Mouse (Mus musculus) heart, embryonic 12.5 days (tissue): ENCODE data around the gene Mtif2. TPM values are rescaled to one million over a fixed set of nuclear protein-coding genes. Genes with fewer than 3 reads are reported as not detected.
"Not testable (repeated sequence)": the region's sequence is repeated elsewhere in the genome, so short reads cannot be mapped to it uniquely, and the experiment has no call there.

Experiments used
- ATAC-seq: fragments of 200-750 bp; cut with Nextera tagmentation; 2 replicates; pipeline ENCODE4 v1.8.0; 2017; ENCODE audit warnings: moderate TSS enrichment, moderate library complexity; ENCODE audit not compliant: insufficient number of reproducible peaks, low FRiP score
- H3K27ac ChIP-seq: fragments of 300-500 bp; sonication (generic); 2 replicates; pipeline ENCODE4 v1.5.1; 2016; ENCODE audit warnings: mild to moderate bottlenecking, moderate library complexity; ENCODE audit not compliant: poor library complexity, severe bottlenecking
- H3K27me3 ChIP-seq: fragments of 300-500 bp; sonication (generic); replicated peaks from 2 replicates; pipeline ENCODE4 v1.6.1; 2016; ENCODE audit warnings: mild to moderate bottlenecking, moderate library complexity
- H3K36me3 ChIP-seq: fragments of 300-500 bp; sonication (generic); 2 replicates; pipeline ENCODE4 v1.6.1; 2016; ENCODE audit warnings: mild to moderate bottlenecking, moderate library complexity
- H3K4me1 ChIP-seq: fragments of 300-500 bp; sonication (generic); replicated peaks from 2 replicates; pipeline ENCODE4 v1.6.1; 2016; ENCODE audit warnings: mild to moderate bottlenecking
- H3K4me2 ChIP-seq: fragments of 300-500 bp; sonication (generic); 2 replicates; pipeline ENCODE4 v1.6.1; 2016; ENCODE audit warnings: mild to moderate bottlenecking, moderate library complexity
- H3K4me3 ChIP-seq: fragments of 300-500 bp; sonication (generic); 2 replicates; pipeline ENCODE4 v1.5.1; 2016; ENCODE audit warnings: mild to moderate bottlenecking
- H3K9ac ChIP-seq: fragments of 300-500 bp; sonication (generic); 2 replicates; pipeline ENCODE4 v1.6.1; 2016; ENCODE audit warnings: mild to moderate bottlenecking, moderate library complexity
- H3K9me3 ChIP-seq: fragments of 300-500 bp; sonication (generic); replicated peaks from 2 replicates; pipeline ENCODE4 v1.6.1; 2016; ENCODE audit warnings: mild to moderate bottlenecking, moderate library complexity
- WGBS: fragments of 180-500 bp; shearing (Covaris S2); methylation state at CpG from one replicate; pipeline ENCODE4 v1.1.7; 2016; 5-methylcytosine and 5-hydroxymethylcytosine counted together
- polyA plus RNA-seq: library from polyadenylated mRNA; unstranded; fragments of >200 nt; fragmentation: Nextera tagmentation; extraction: Ambion mirVana; gene quantifications from 2 replicates; pipeline ENCODE4 v1.2.1, GENCODE M21; 2016

The Mtif2 gene
- polyA plus RNA-seq, 1 experiment from 2014 or later, result 39.4 TPM

DNA sequence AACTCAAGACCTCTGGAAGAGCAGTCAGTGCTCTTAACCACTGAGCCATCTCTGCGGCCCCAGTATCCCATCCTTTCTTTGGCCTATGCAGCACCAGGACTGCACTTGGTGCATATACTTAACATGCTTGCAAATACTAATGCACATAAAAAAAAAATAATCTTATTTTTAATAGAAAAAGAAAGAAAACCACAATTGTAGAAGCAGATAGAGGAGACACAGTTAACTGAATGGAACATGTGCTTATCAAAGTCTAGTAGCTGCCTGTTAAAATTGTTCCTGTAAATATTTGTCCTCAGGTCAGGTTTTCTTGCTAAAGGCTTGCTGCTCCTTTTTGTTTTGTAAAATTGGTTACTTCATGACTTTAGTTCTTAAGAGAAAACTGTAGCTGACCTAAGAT is 12.0 kb downstream of the Mtif2 start:
- Histone ChIP-seq H3K4me3 (no peak overlapping the region), H3K27me3 (no peaks in the 10 kb centered on the region)

DNA sequence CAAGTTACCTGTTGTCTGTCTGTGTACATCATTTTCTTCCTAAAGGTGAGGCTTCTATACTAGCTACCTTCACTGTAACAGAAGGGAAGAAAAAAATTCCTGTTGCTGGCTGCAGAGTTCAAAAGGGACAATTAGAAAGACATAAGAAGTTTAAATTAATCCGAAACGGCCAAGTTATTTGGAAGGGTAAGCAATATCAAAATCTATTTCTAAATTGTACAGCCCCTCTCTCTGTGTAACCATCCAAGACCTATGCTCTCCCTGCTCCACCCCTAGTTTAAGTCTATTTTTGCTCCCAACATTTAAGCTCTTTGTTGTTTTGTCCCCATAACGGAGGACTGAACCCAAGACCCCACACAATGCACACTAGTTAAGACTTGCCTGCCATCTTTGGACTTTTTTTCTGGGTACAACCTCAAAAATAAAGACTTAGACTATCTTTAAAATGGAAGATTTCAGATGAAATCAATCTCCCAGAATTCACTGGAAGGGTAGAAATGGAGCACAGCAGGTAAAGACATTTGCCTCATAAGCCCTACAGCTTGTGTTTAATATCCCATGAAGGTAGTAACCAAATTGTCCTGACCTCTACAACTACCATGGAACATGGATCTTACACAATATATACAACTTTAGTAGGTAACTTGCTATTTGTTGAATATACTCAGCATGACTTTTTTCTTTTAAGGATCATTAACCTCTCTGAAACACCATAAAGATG is 18.2 kb downstream of the Mtif2 start:
- Histone ChIP-seq H3K4me1 (peaks cover 14% of the 10 kb centered on the region), H3K4me3 (no peak overlapping the region), H3K27ac (no peak overlapping the region), H3K9me3 (no peaks in the 10 kb centered on the region), H3K27me3 (no peaks in the 10 kb centered on the region), H3K4me2 (no peak overlapping the region), H3K9ac (no peak overlapping the region), H3K36me3 (peaks cover 53% of the 10 kb centered on the region)
- WGBS, result 89% methylated on average over 3 of the region's 3 CpGs
- no peak for ATAC-seq

More for the DNA sequence above, 12.0 kb downstream of the Mtif2 start:
- Histone ChIP-seq H3K27ac (no peak overlapping the region), H3K9ac (no peak overlapping the region), H3K4me1 (no peaks in the 10 kb centered on the region), H3K4me2 (no peak overlapping the region), H3K9me3 (no peaks in the 10 kb centered on the region), H3K36me3 (peaks cover 66% of the 10 kb centered on the region)
- ATAC-seq, result no peak
- WGBS, result 92% methylated on average over 1 of the region's 1 CpGs

DNA sequence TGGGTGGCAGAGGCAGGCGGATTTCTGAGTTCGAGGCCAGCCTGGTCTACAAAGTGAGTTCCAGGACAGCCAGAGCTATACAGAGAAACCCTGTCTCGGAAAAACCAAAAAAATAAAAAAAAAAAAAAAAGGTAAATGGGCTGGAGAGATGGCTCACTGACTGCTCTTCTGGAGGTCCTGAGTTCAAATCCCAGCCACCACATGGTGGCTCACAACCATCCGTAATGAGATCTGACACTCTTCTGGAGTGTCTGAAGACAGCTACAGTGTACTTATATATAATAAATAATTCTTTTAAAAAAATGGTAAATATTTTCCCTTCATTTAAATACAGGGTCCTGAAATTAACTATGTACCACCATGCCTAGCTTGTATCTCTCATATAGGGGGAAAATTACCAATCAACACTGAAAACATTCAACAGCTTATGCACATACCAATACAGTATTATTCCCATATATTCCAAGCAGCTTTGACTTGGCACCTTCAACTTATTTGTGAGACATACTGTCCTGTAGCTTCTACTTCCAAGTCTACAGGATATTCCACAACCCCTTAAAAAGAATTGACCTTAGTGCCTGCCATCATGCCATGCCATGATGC is 19.0 kb downstream of the Mtif2 start:
- not testable (repeated sequence) for ATAC-seq
- WGBS, result 85% methylated on average over 4 of the region's 4 CpGs

DNA sequence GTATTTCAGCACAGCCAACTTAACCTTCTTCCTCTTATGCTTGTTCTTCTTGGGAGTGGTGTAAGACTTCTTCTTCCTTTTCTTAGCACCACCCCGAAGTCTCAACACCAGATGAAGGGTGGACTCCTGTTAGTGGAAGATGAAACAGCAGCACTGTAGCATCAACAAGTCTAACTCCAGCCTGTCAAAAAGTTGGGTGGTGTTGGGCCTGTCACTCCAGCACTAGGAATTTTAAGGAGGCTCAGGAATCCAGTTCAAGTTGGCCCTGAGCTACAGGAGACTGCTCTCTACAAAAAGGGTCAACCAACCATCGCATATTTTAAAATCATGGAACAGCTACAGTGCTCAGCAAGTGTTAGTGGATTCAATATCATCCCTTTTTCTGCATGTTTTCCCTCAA is 20.1 kb downstream of the Mtif2 start:
- WGBS, result 82% methylated on average over 2 of the region's 2 CpGs
- peak overlapping the region; percentile 86; the same call in 1 of the 2 replicates for H3K4me3 ChIP-seq

More for the DNA sequence above, 19.0 kb downstream of the Mtif2 start:
- H3K4me3 ChIP-seq, H3K4me2 ChIP-seq, H3K27me3 ChIP-seq, H3K9me3 ChIP-seq, H3K9ac ChIP-seq, H3K27ac ChIP-seq: not testable (repeated sequence)
- peaks cover 51% of the 10 kb centered on the region for H3K36me3 ChIP-seq
- peaks cover 14% of the 10 kb centered on the region for H3K4me1 ChIP-seq

DNA sequence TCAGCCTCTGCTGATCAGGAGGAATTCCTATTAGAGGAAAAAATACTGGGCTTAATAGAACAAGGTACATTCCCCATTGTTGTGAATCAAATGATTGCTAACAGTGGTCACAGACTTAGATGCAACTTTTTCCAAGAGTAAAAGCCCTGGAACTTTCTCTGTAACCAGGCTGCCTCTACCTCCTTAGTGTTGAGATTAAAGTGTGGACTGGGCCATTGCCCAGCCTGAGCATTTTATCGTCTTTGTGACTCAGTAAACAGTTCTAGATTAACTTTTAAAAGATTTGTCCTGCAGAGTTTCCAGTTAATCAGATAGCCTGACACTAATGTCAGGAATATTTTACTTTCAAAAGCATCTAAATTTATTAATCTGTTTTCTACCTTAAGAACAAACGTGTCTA is 20.6 kb downstream of the Mtif2 start:
- WGBS, result 14% methylated on average over 2 of the region's 2 CpGs
- H3K27ac ChIP-seq, result peak overlapping the region; percentile 27; the same call in 1 of the 2 replicates
- no peaks in the 10 kb centered on the region for H3K9me3 ChIP-seq
- peak overlapping the region; percentile 86 for H3K4me3 ChIP-seq
- peak overlapping the region; percentile 82 for H3K4me2 ChIP-seq
- peaks cover 14% of the 10 kb centered on the region for H3K4me1 ChIP-seq
- H3K36me3 ChIP-seq, result peaks cover 40% of the 10 kb centered on the region
- ATAC-seq, result no peak
- no peaks in the 10 kb centered on the region for H3K27me3 ChIP-seq
- H3K9ac ChIP-seq, result peak overlapping the region; percentile 87

More for the DNA sequence above, 20.1 kb downstream of the Mtif2 start:
- Histone ChIP-seq H3K9ac (peak overlapping the region; percentile 87), H3K27ac (peak overlapping the region; percentile 27; the same call in 1 of the 2 replicates), H3K4me1 (peaks cover 14% of the 10 kb centered on the region), H3K4me2 (peak overlapping the region; percentile 82), H3K36me3 (peaks cover 44% of the 10 kb centered on the region)
- not testable (repeated sequence) for H3K27me3 ChIP-seq, ATAC-seq, H3K9me3 ChIP-seq

DNA sequence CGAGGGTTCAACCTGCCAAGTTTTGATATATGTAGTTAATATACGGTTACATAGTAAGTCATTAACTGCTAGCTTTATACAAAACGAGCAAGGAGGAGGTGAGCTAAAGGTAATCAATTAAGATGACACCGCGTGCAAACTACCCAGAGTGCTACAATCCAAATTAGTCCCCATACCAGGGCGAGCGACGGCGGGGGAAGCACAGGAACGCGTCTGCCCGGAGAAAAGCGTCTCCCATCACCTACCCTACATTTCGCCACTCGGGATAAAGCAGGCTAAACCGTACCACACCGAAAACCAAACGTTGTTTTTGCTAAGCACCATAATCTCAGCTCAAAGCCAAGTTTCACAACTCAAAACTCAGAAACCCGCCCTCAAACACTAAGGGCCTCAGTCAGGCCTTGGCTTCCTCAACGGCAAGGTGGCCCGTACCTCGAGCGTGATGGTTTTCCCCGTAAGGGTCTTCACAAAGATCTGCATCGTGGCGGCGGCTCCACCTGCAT is 21.1 kb downstream of the Mtif2 start:
- peak; percentile 27; the same call in 1 of the 2 replicates for ATAC-seq
- peak overlapping the region; percentile 82 for H3K4me2 ChIP-seq
- H3K36me3 ChIP-seq, result peaks cover 37% of the 10 kb centered on the region
- peak overlapping the region; percentile 87 for H3K9ac ChIP-seq
- H3K27ac ChIP-seq, result peak overlapping the region; percentile 73
- no peaks in the 10 kb centered on the region for H3K9me3 ChIP-seq
- peak overlapping the region; percentile 86 for H3K4me3 ChIP-seq
- H3K27me3 ChIP-seq, result no peaks in the 10 kb centered on the region
- H3K4me1 ChIP-seq, result peaks cover 14% of the 10 kb centered on the region
- WGBS, result under 1% methylated on average over 27 of the region's 27 CpGs

DNA sequence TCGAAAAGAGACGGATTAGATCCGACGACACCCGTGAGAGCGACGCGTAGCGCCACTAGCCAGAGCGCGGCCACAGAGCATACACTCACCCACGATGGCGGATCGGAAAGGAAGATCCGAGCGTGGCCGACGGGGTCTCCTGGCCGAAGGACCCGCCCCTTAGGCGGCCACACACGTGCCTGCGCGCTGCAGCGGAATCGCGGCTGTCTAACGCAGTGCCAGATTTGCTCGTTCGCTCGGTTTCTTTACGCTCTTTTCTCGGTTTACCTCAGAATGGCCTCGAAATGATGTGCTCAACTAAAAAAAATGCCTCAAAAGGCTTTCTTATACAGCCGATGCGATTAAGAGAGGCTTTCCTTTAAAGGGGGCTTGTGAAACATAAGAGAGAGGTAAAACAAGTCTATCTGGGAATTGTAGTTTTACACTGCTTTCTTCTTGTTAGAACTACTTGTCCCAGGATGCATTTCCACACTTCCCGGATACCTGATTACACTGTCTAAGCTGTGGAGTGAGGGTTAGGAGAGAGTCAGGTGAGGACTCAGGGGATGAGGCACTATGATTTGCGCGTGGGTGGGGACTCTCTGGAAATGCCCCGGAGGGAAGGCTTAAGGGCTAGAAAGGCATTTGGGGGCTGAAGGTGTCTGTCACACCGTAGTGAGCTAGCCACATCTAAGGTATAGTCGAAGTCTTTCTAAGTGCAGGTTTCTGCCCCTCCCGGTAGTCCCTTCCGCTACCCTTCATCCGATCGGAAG is 21.7 kb downstream of the Mtif2 start, which contains the start of the genes Clhc1 and Rps27a:
Gene Clhc1 (plus strand): TSS at position 199 of the 752 bp plus-strand sequence.
Gene Rps27a (minus strand): TSS at position 358 of the 752 bp plus-strand sequence.
- Histone ChIP-seq H3K27ac (peak within 1 kb of the TSS; percentile 73), H3K4me3 (peak within 1 kb of the TSS; percentile 86), H3K9me3 (no peaks in the 10 kb centered on the region), H3K4me1 (peaks cover 14% of the 10 kb centered on the region), H3K9ac (peak within 1 kb of the TSS; percentile 87), H3K36me3 (peaks cover 32% of the 10 kb centered on the region), H3K27me3 (no peaks in the 10 kb centered on the region), H3K4me2 (peak within 1 kb of the TSS; percentile 82)
- peak; percentile 98 for ATAC-seq
- WGBS, result under 1% methylated on average over 46 of the region's 46 CpGs

DNA sequence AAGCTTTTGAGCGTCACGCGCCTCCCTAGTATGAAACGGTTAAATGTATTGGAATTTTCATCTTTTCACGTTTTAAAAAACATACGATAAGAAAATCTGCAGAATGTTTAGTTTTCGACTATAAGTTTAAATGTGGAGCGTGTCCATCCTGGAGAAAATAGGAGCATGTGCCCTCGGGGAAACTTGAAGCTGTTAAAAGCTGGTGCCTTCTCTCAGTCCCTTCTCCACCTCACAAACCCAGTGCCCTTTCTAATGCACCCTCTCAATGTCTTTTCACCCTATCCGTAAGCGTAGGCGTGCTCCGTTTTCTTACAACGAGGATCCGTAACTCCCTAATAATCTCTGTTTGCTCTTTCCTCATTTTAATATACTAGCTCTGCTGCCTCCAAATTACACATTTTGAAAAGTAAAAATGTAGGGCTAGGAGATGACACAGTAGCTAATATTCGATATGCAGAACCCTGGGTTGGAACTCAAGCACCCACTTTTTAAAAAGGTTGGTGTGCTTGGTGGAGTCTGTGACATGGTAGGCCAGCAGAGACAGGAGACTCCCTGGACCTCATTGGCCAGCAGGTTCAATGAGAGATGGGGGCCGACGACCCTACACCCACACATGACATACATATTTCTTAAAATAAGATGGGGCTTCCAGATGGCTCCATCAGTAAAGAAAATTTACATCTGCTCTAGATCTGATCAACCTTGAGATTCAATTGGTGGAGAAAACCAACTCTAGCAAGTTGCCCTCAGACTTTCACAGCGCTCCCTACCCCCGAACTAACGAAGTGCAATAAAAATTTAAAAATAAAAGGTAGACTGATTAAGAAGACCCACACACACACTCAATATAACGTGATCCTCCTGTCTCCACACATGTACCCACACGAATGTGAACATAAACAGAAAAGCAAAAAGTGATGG is 22.6 kb downstream of the Mtif2 start:
- WGBS, result 25% methylated on average over 23 of the region's 23 CpGs

DNA sequence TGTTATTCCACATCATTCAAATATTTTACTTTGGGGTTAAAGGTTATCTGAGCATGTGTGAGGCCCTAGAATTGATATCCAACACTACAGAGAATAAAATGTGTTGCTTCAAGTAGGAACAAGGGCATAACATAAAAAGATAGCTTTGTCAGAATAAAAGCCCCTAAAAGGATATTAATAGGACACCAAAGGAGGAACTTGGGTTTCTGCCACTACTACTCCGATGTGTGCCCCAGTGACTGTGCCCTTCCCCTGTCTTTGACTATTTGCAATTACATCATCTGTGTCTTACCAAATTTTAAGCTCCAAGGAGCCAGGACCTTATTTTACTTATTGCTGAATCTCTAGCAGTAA is 23.2 kb downstream of the Mtif2 start:
- Histone ChIP-seq H3K9me3 (no peaks in the 10 kb centered on the region), H3K36me3 (peaks cover 22% of the 10 kb centered on the region), H3K27me3 (no peaks in the 10 kb centered on the region), H3K4me3 (no peak overlapping the region), H3K4me1 (peaks cover 14% of the 10 kb centered on the region), H3K9ac (no peak overlapping the region), H3K27ac (no peak overlapping the region), H3K4me2 (no peak overlapping the region)
- WGBS, result 93% methylated on average over 1 of the region's 1 CpGs
- ATAC-seq, result no peak

More for the DNA sequence above, 22.6 kb downstream of the Mtif2 start:
- peak overlapping the region; percentile 73 for H3K27ac ChIP-seq
- H3K4me3 ChIP-seq, result peak overlapping the region; percentile 86
- no peaks in the 10 kb centered on the region for H3K27me3 ChIP-seq
- ATAC-seq, result no peak
- peaks cover 14% of the 10 kb centered on the region for H3K4me1 ChIP-seq
- no peaks in the 10 kb centered on the region for H3K9me3 ChIP-seq
- peak overlapping the region; percentile 78 for H3K9ac ChIP-seq
- H3K4me2 ChIP-seq, result peak overlapping the region; percentile 82
- H3K36me3 ChIP-seq, result peaks cover 28% of the 10 kb centered on the region

DNA sequence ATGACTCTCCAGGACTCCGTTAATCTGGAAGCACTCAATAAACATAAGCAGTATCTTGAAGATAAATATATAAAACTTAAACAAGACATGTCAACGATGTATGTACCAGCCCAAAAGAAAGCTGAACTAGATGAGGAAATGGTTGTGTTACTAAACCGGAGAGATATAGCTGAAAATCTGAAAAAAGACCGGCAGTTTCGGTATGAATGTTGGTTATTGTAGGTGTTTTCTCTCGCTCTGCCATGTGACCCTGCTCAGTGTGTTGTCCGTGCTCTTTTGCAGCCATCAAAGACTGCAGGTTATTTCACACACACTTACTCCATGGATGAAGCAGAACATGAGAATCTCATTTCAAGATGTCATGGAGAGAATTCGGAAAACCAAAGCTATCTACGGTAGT is 34.2 kb downstream of the Mtif2 start:
- ATAC-seq, result no peak
- Histone ChIP-seq H3K4me2 (no peak overlapping the region), H3K9me3 (no peaks in the 10 kb centered on the region), H3K27ac (no peak overlapping the region), H3K36me3 (no peaks in the 10 kb centered on the region), H3K4me3 (no peak overlapping the region), H3K4me1 (no peaks in the 10 kb centered on the region), H3K9ac (no peak overlapping the region), H3K27me3 (no peaks in the 10 kb centered on the region)
- WGBS, result 77% methylated on average over 9 of the region's 9 CpGs
